Mouse (Mus musculus): ENCODE measurements at regions not wholly inside any gene's neighbourhood (a gene's known extent, or its start where the extent isn't known, plus 50 kb on each side); places are given as distances from the start of the nearest gene placed in this dataset.

DNA sequence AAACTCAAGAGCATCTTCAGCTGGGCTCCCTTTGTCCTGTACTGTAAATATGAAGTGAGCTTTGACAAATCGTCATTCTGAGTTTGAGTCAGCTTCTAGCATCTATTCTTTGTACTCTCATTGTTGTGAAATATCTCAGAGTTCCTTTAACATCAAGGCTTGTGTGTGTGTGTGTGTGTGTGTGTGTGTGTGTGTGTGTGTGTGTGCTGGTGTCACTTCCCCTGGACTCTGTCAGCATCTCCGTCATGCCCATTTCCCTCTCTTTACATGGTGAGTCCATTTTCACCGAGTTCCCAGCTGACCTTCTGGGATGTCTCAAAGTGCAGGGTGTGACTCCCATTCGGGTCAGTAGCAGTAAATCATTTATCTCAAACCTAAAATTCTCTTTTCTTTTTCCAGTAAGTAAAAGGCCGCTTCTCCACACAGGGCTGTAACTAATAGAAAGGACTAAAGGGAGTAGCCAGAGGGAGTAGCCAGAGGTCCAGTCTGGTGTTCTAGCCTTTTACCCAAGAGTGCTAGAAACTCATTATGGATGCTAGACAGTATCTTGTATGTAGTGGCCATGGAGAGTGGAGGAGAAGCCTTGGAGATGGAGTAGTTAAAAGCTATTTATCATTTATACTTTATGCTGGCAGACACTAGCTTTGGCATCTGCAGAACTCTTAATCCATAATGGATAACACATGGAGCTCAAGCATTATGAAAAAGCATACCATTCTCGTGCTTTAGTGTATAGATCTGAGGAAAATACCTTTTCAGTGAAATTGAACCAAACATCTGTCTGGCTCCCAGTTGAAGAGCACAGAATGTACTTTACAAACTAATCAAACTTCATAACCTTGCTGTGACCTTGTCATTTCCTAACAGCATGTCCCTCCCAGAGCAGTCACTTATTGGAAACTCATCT, 85.6 kb upstream of the Thbs1 start:
- WGBS: 79% methylated on average over 6 of the region's 6 CpGs
- Histone ChIP-seq H3K36me3 (ENCODE audit: control insufficient read depth, insufficient read depth, low read length) (no peaks in the 10 kb centered on the region), H3K4me1 (ENCODE audit: control insufficient read depth, insufficient read depth, insufficient read length) (peaks cover 2% of the 10 kb centered on the region; the same call in 1 of the 2 replicates)

GRCm38 (mm10) chr2:118028881-118029280, 82.8 kb upstream of the Thbs1 start:
- H3K4me1 ChIP-seq (ENCODE audit: control insufficient read depth, insufficient read depth, insufficient read length): peaks cover 2% of the 10 kb centered on the region; the same call in 1 of the 2 replicates
- no peaks in the 10 kb centered on the region for H3K27me3 ChIP-seq (ENCODE audit: control insufficient read depth, insufficient read depth, low read length)
- 32% methylated on average over 1 of the region's 1 CpGs for WGBS
- no peak overlapping the region for H3K27ac ChIP-seq (ENCODE audit: insufficient read depth, low read length)
- no peak overlapping the region for H3K4me3 ChIP-seq (ENCODE audit: extremely low read depth, insufficient read depth, insufficient read length)
- DNase-seq (ENCODE audit: low read depth in 1 of 2, low spot score in 2 of 2): no peak
- H3K36me3 ChIP-seq (ENCODE audit: control insufficient read depth, insufficient read depth, low read length): no peaks in the 10 kb centered on the region
- TF ChIP-seq POLR2A (IDR thresholded peaks at IDR 0.05; ENCODE audit: low read depth, low read length) (no peak), CTCF (IDR thresholded peaks at IDR 0.05; ENCODE audit: extremely low read depth, insufficient read depth, insufficient read length, insufficient replicate concordance) (no peak)

More for the DNA sequence above, 85.6 kb upstream of the Thbs1 start:
- no peak for DNase-seq (ENCODE audit: low read depth in 1 of 2, low spot score in 2 of 2)
- Histone ChIP-seq H3K27me3 (ENCODE audit: control insufficient read depth, insufficient read depth, low read length) (no peaks in the 10 kb centered on the region), H3K27ac (ENCODE audit: insufficient read depth, low read length) (no peak overlapping the region), H3K4me3 (ENCODE audit: extremely low read depth, insufficient read depth, insufficient read length) (no peak overlapping the region)
- TF ChIP-seq POLR2A (IDR thresholded peaks at IDR 0.05; ENCODE audit: low read depth, low read length): no peak
- no peak for TF ChIP-seq CTCF (IDR thresholded peaks at IDR 0.05; ENCODE audit: extremely low read depth, insufficient read depth, insufficient read length, insufficient replicate concordance)

DNA sequence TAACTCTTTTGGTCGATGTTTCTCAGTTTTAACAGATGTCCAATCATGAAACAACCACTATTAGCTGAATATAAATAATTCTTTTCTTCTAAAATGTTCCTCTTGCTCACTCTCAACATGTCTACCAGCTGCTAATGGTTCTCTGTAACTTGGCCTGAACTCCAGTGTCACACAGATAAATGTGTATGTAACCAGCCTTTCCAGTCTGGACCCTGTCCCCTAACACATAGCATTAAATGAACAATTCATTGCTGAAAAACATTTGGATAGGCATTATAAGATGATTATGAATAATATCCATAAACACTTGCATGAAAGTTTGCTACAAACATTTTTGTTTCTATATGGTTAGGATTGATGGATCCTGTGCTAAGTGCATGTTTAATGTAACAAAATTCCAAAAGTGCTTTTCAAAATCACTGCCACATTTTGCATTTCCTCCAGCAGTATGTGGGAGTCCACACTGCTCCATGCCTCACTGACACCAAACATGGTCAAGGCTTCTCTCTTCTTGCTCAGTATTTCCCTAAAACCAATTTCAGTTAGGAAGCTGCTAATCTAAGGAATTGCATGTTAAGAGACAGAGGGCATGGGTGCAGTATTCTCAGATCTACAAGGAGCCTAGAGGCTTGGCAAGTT, 82.1 kb upstream of the Thbs1 start:
- H3K27me3 ChIP-seq (ENCODE audit: control insufficient read depth, insufficient read depth, low read length): no peaks in the 10 kb centered on the region
- no peaks in the 10 kb centered on the region for H3K36me3 ChIP-seq (ENCODE audit: control insufficient read depth, insufficient read depth, low read length)
- H3K27ac ChIP-seq (ENCODE audit: insufficient read depth, low read length): no peak overlapping the region
- DNase-seq (ENCODE audit: low read depth in 1 of 2, low spot score in 2 of 2): no peak
- peaks cover 2% of the 10 kb centered on the region; the same call in 1 of the 2 replicates for H3K4me1 ChIP-seq (ENCODE audit: control insufficient read depth, insufficient read depth, insufficient read length)
- TF ChIP-seq POLR2A (IDR thresholded peaks at IDR 0.05; ENCODE audit: low read depth, low read length) (no peak), CTCF (IDR thresholded peaks at IDR 0.05; ENCODE audit: extremely low read depth, insufficient read depth, insufficient read length, insufficient replicate concordance) (no peak)
- H3K4me3 ChIP-seq (ENCODE audit: extremely low read depth, insufficient read depth, insufficient read length): no peak overlapping the region
- WGBS: 2% methylated on average over 1 of the region's 1 CpGs

GRCm38 (mm10) chr2:118031662-118032061, 80.0 kb upstream of the Thbs1 start:
- no peak for TF ChIP-seq POLR2A (IDR thresholded peaks at IDR 0.05; ENCODE audit: low read depth, low read length)
- TF ChIP-seq CTCF (IDR thresholded peaks at IDR 0.05; ENCODE audit: extremely low read depth, insufficient read depth, insufficient read length, insufficient replicate concordance): no peak
- no peak for DNase-seq (ENCODE audit: low read depth in 1 of 2, low spot score in 2 of 2)
- WGBS: 78% methylated on average over 2 of the region's 2 CpGs
- H3K27ac ChIP-seq (ENCODE audit: insufficient read depth, low read length): no peak overlapping the region
- H3K4me3 ChIP-seq (ENCODE audit: extremely low read depth, insufficient read depth, insufficient read length): no peak overlapping the region
- peaks cover 2% of the 10 kb centered on the region; the same call in 1 of the 2 replicates for H3K4me1 ChIP-seq (ENCODE audit: control insufficient read depth, insufficient read depth, insufficient read length)
- no peaks in the 10 kb centered on the region for H3K36me3 ChIP-seq (ENCODE audit: control insufficient read depth, insufficient read depth, low read length)
- H3K27me3 ChIP-seq (ENCODE audit: control insufficient read depth, insufficient read depth, low read length): no peaks in the 10 kb centered on the region

- 86% methylated on average over 4 of the region's 4 CpGs for WGBS
- H3K4me3 ChIP-seq (ENCODE audit: extremely low read depth, insufficient read depth, insufficient read length): no peak overlapping the region
Observed at GRCm38 (mm10) chr2:118033377-118033776, 78.3 kb upstream of the Thbs1 start.

GRCm38 (mm10) chr2:118034026-118034425, 77.7 kb upstream of the Thbs1 start:
- DNase-seq (ENCODE audit: low read depth in 1 of 2, low spot score in 2 of 2): no peak
- TF ChIP-seq CTCF (IDR thresholded peaks at IDR 0.05; ENCODE audit: extremely low read depth, insufficient read depth, insufficient read length, insufficient replicate concordance) (no peak), POLR2A (IDR thresholded peaks at IDR 0.05; ENCODE audit: low read depth, low read length) (no peak)
- WGBS: 80% methylated on average over 3 of the region's 3 CpGs
- Histone ChIP-seq H3K4me1 (ENCODE audit: control insufficient read depth, insufficient read depth, insufficient read length) (peaks cover 1% of the 10 kb centered on the region; the same call in 1 of the 2 replicates), H3K4me3 (ENCODE audit: extremely low read depth, insufficient read depth, insufficient read length) (no peak overlapping the region), H3K27me3 (ENCODE audit: control insufficient read depth, insufficient read depth, low read length) (no peaks in the 10 kb centered on the region), H3K36me3 (ENCODE audit: control insufficient read depth, insufficient read depth, low read length) (no peaks in the 10 kb centered on the region), H3K27ac (ENCODE audit: insufficient read depth, low read length) (no peak overlapping the region)

More at GRCm38 (mm10) chr2:118033377-118033776, 78.3 kb upstream of the Thbs1 start:
- peaks cover 2% of the 10 kb centered on the region; the same call in 1 of the 2 replicates for H3K4me1 ChIP-seq (ENCODE audit: control insufficient read depth, insufficient read depth, insufficient read length)
- H3K27me3 ChIP-seq (ENCODE audit: control insufficient read depth, insufficient read depth, low read length): no peaks in the 10 kb centered on the region
- no peak for DNase-seq (ENCODE audit: low read depth in 1 of 2, low spot score in 2 of 2)
- H3K27ac ChIP-seq (ENCODE audit: insufficient read depth, low read length): no peak overlapping the region
- no peaks in the 10 kb centered on the region for H3K36me3 ChIP-seq (ENCODE audit: control insufficient read depth, insufficient read depth, low read length)
- TF ChIP-seq CTCF (IDR thresholded peaks at IDR 0.05; ENCODE audit: extremely low read depth, insufficient read depth, insufficient read length, insufficient replicate concordance) (no peak), POLR2A (IDR thresholded peaks at IDR 0.05; ENCODE audit: low read depth, low read length) (no peak)

Data from spleen, adult 2 months (tissue).